Comparison of ENCODE assay signal across 12 mouse cellular contexts in the genomic region with DNA sequence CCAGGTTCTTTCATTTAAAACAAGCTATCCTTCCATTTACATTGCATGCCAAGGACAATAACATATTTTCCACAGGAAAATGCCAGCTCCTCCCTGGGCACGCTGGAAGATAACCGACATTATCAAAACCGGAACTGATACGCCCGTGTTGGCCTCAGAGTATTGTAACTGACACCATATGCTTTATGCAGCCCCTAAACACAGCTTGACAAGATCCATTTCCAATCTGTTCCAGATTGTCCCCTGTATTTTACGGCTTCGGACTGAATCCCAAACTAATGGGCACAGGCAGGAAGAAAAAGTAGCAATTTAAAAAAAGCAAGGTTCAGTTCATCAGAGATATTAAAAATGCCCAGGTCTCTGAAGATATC.
DNase-seq lines count a peak whose midpoint lies in the region; ATAC-seq and TF ChIP-seq lines count a peak whose summit lies in the region.
"Had no signal": no experiment of that assay in that cellular context is flagged by ENCODE, and none has a peak within 500 bp of the region (broad histone marks: within the 10 kb centered on the region; RNA-seq: fewer than 3 reads in every experiment).

No protein-coding gene starts in this region.

- H3K4me1 ChIP-seq in forebrain, embryonic 14.5 days (ENCODE audit: control insufficient read depth, insufficient read depth, low read length) = peaks cover 4% of the 10 kb centered on the region; the same call in 1 of the 2 replicates
- peaks cover 17% of the 10 kb centered on the region for H3K4me1 ChIP-seq in forebrain, embryonic 10.5 days
- H3K4me1 ChIP-seq in lung, embryonic 14.5 days (ENCODE audit: insufficient read depth) = no peaks in the 10 kb centered on the region
- no peaks in the 10 kb centered on the region; the same call in 1 of the 2 replicates for H3K4me1 ChIP-seq in lung, adult 2 months (ENCODE audit: control insufficient read depth, insufficient read depth, low read length)
- H3K4me1 ChIP-seq in liver, postnatal 0 days (ENCODE audit: insufficient read depth) = no peaks in the 10 kb centered on the region

- H3K27me3 ChIP-seq in forebrain, embryonic 14.5 days (replicated peaks; ENCODE audit: control insufficient read depth, insufficient read depth, low read length) = no peaks in the 10 kb centered on the region
- no peaks in the 10 kb centered on the region for H3K27me3 ChIP-seq in forebrain, embryonic 10.5 days (ENCODE audit: poor library complexity, severe bottlenecking)
- no peaks in the 10 kb centered on the region for H3K27me3 ChIP-seq in lung, embryonic 14.5 days (ENCODE audit: insufficient read depth, low read length)
- H3K27me3 ChIP-seq in liver, postnatal 0 days (ENCODE audit: insufficient read depth, low read length) = no peaks in the 10 kb centered on the region
- H3K27me3 ChIP-seq: Patski had no signal

- H3K4me2 ChIP-seq in forebrain, embryonic 14.5 days (ENCODE audit: low read length) = peak overlapping the region; percentile 33
- peak overlapping the region; percentile 35; the same call in 1 of the 2 replicates for H3K4me2 ChIP-seq in lung, embryonic 14.5 days
- no peak overlapping the region for H3K4me2 ChIP-seq in liver, postnatal 0 days (ENCODE audit: low read depth, low read length)

- TF ChIP-seq EP300 in liver, postnatal 0 days (IDR thresholded peaks at IDR 0.05; ENCODE audit: low read depth) = no peak

- H3K9ac ChIP-seq in forebrain, embryonic 14.5 days (ENCODE audit: low read length) = no peak overlapping the region
- H3K9ac ChIP-seq in lung, embryonic 14.5 days = no peak overlapping the region
- no peak overlapping the region for H3K9ac ChIP-seq in liver, postnatal 0 days (replicated peaks)

- DNase-seq in forebrain, embryonic 14.5 days (ENCODE audit: low spot score) = no peak
- DNase-seq in forebrain, embryonic 10.5 days (ENCODE audit: extremely low spot score, low spot score) = no peak
- no peak for DNase-seq in lung, embryonic 14.5 days
- no peak for DNase-seq in lung, adult 2 months
- DNase-seq in forelimb bud, embryonic 11.5 days (ENCODE audit: low read depth, low spot score) = peak; percentile 35
- DNase-seq in retina, postnatal 1 day = peak; percentile 44
- no peak for DNase-seq in liver, postnatal 0 days
- DNase-seq: adrenal gland, postnatal 36 days; cerebellum, adult 9-10 months; heart, postnatal 4 days had no signal

- 0 out of 2 replicates have a peak overlapping the region, but pooled peaks have one; percentile 0 for H3K27ac ChIP-seq in forebrain, embryonic 14.5 days (ENCODE audit: low read depth, low read length)
- no peak overlapping the region for H3K27ac ChIP-seq in forebrain, embryonic 10.5 days
- H3K27ac ChIP-seq in lung, embryonic 14.5 days (ENCODE audit: low read depth) = no peak overlapping the region
- no peak overlapping the region for H3K27ac ChIP-seq in liver, postnatal 0 days (ENCODE audit: low read depth)

- peak; percentile 73 for ATAC-seq in forebrain, embryonic 14.5 days
- ATAC-seq in lung, embryonic 14.5 days (ENCODE audit: insufficient read depth) = no peak
- ATAC-seq in granulocyte monocyte progenitor cell, adult 5-6 weeks (replicated peaks; ENCODE audit: poor library complexity, severe bottlenecking) = no peak
- no peak for ATAC-seq in liver, postnatal 0 days
- ATAC-seq: Patski had no signal

- H3K36me3 ChIP-seq in forebrain, embryonic 14.5 days (ENCODE audit: control insufficient read depth, insufficient read depth, low read length) = no peaks in the 10 kb centered on the region
- H3K36me3 ChIP-seq in forebrain, embryonic 10.5 days (replicated peaks) = no peaks in the 10 kb centered on the region
- H3K36me3 ChIP-seq in lung, embryonic 14.5 days (ENCODE audit: insufficient read depth) = no peaks in the 10 kb centered on the region
- H3K36me3 ChIP-seq in liver, postnatal 0 days (replicated peaks; ENCODE audit: insufficient read depth, low read length) = no peaks in the 10 kb centered on the region

- no peak for TF ChIP-seq CTCF in lung, embryonic 14.5 days (IDR thresholded peaks at IDR 0.05; ENCODE audit: low read depth)
- TF ChIP-seq CTCF in lung, adult 2 months (IDR thresholded peaks at IDR 0.05; ENCODE audit: insufficient read depth, low read length) = no peak
- no peak for TF ChIP-seq CTCF in liver, postnatal 0 days (IDR thresholded peaks at IDR 0.05; ENCODE audit: low read depth)

- no peak overlapping the region for H3K4me3 ChIP-seq in forebrain, embryonic 14.5 days (ENCODE audit: low read depth, low read length)
- H3K4me3 ChIP-seq in forebrain, embryonic 10.5 days = no peak overlapping the region
- H3K4me3 ChIP-seq in lung, embryonic 14.5 days (ENCODE audit: low read depth, low read length) = no peak overlapping the region
- no peak overlapping the region for H3K4me3 ChIP-seq in lung, adult 2 months (replicated peaks; ENCODE audit: extremely low read depth, low read depth, low read length)
- H3K4me3 ChIP-seq in liver, postnatal 0 days (ENCODE audit: low read depth, low read length) = no peak overlapping the region

- no peak for TF ChIP-seq POLR2A in lung, adult 2 months (IDR thresholded peaks at IDR 0.05; ENCODE audit: borderline replicate concordance, extremely low read depth, low read depth, low read length)

- WGBS in forebrain, embryonic 14.5 days = 36% methylated on average over 7 of the region's 7 CpGs
- 78% methylated on average over 7 of the region's 7 CpGs for WGBS in forebrain, embryonic 10.5 days
- 53% methylated on average over 7 of the region's 7 CpGs for WGBS in lung, embryonic 14.5 days
- 53% methylated on average over 7 of the region's 7 CpGs for WGBS in lung, adult 2 months
- 78% methylated on average over 7 of the region's 7 CpGs for WGBS in liver, postnatal 0 days (ENCODE audit: insufficient replicate concordance)

- no peaks in the 10 kb centered on the region for H3K9me3 ChIP-seq in forebrain, embryonic 14.5 days (replicated peaks; ENCODE audit: control insufficient read depth, low read length)
- H3K9me3 ChIP-seq in forebrain, embryonic 10.5 days = no peaks in the 10 kb centered on the region
- H3K9me3 ChIP-seq in lung, embryonic 14.5 days (ENCODE audit: low read depth, low read length) = no peaks in the 10 kb centered on the region
- no peaks in the 10 kb centered on the region for H3K9me3 ChIP-seq in liver, postnatal 0 days (ENCODE audit: low read length)

Comparison
In these comparisons a context has a peak if more than half of its experiments do, and no peak if none do; other contexts are left out.
1. DNase-seq: peak in forelimb bud, embryonic 11.5 days (single experiment) and retina, postnatal 1 day (single experiment); none in forebrain, embryonic 14.5 days (single experiment), forebrain, embryonic 10.5 days (single experiment), lung, embryonic 14.5 days (single experiment), lung, adult 2 months (single experiment) and liver, postnatal 0 days (single experiment).